In genomic region chr4:10859911-10860581, GRCm38 (mm10) we compare ENCODE assay signal across 8 mouse cellular contexts. TPM values are rescaled to one million over a fixed set of nuclear protein-coding genes. Genes with fewer than 3 reads are reported as not detected.
DNase-seq lines count a peak whose midpoint lies in the region; ATAC-seq lines count a peak whose summit lies in the region.

No protein-coding gene starts in this region.

- H3K4me2 ChIP-seq in heart, embryonic 12.5 days: peak overlapping the region; percentile 46
- H3K4me2 ChIP-seq in midbrain, embryonic 14.5 days (ENCODE audit: low read length): peak overlapping the region; percentile 34

- ATAC-seq in heart, embryonic 12.5 days (ENCODE audit: insufficient number of reproducible peaks, low FRiP score): peak; percentile 66; the same call in 1 of the 2 replicates
- ATAC-seq in midbrain, embryonic 14.5 days (ENCODE audit: low FRiP score, low TSS enrichment): peak; percentile 80
- ATAC-seq in inflammation-experienced regulatory T-cells, adult 6 months: no peak

- 0 out of 2 replicates have a peak overlapping the region, but pooled peaks have one; percentile 16 for H3K9ac ChIP-seq in heart, embryonic 12.5 days
- H3K9ac ChIP-seq in midbrain, embryonic 14.5 days (replicated peaks; ENCODE audit: low read length): no peak overlapping the region

- no peak for DNase-seq in heart, adult 8-10 months (ENCODE audit: low spot score)
- peak; percentile 25 for DNase-seq in 416B (ENCODE audit: low read depth)
- peak; percentile 32 for DNase-seq in embryo, embryonic 10.5 days (ENCODE audit: low spot score)
- DNase-seq in induced T-regulatory cell, adult 2 months (ENCODE audit: low read depth): peak; percentile 12
- peak; percentile 84 for DNase-seq in midbrain, embryonic 14.5 days
- no peak for DNase-seq in urinary bladder, postnatal 4 days (ENCODE audit: low spot score in 2 of 2)

- H3K27me3 ChIP-seq in heart, embryonic 12.5 days (replicated peaks): no peaks in the 10 kb centered on the region
- H3K27me3 ChIP-seq in midbrain, embryonic 14.5 days (ENCODE audit: control insufficient read depth, insufficient read depth, low read length): no peaks in the 10 kb centered on the region

- H3K27ac ChIP-seq in heart, embryonic 12.5 days (ENCODE audit: poor library complexity, severe bottlenecking): no peak overlapping the region
- H3K27ac ChIP-seq in midbrain, embryonic 14.5 days (replicated peaks; ENCODE audit: low read depth, low read length): 0 out of 2 replicates have a peak overlapping the region, but pooled peaks have one; percentile 32

- peak overlapping the region; percentile 13; the same call in 1 of the 2 replicates for H3K4me3 ChIP-seq in heart, embryonic 12.5 days
- peak overlapping the region; percentile 24 for H3K4me3 ChIP-seq in midbrain, embryonic 14.5 days (replicated peaks; ENCODE audit: low read depth, low read length)

- no peaks in the 10 kb centered on the region for H3K36me3 ChIP-seq in heart, embryonic 12.5 days
- no peaks in the 10 kb centered on the region for H3K36me3 ChIP-seq in midbrain, embryonic 14.5 days (ENCODE audit: control insufficient read depth, insufficient read depth, low read length)

- WGBS in heart, embryonic 12.5 days: 38% methylated on average over 9 of the region's 12 CpGs
- WGBS in midbrain, embryonic 14.5 days: 41% methylated on average over 11 of the region's 12 CpGs

- 0 out of 2 replicates have a peak, but pooled peaks cover 3% of the 10 kb centered on the region for H3K9me3 ChIP-seq in heart, embryonic 12.5 days (replicated peaks)
- H3K9me3 ChIP-seq in midbrain, embryonic 14.5 days (ENCODE audit: control insufficient read depth, low read length): no peaks in the 10 kb centered on the region

- no peaks in the 10 kb centered on the region for H3K4me1 ChIP-seq in heart, embryonic 12.5 days (replicated peaks)
- H3K4me1 ChIP-seq in midbrain, embryonic 14.5 days (ENCODE audit: control insufficient read depth, insufficient read depth, low read length): no peaks in the 10 kb centered on the region

RNA-seq across cellular contexts. Expression of gene 2610301B20Rik, which starts 14.3 kb away (rescaled TPM):
- 23.5 and 24.0 TPM in 2 replicates for polyA plus RNA-seq in heart, embryonic 12.5 days (2016; fragmentation: Nextera tagmentation; extraction: Ambion mirVana)
- total RNA-seq in heart, adult 8-10 months (2022): 1 to 10 TPM; 6.1 to 9.5 (median 7.2) TPM
- polyA plus RNA-seq in midbrain, embryonic 14.5 days (2014; fragmentation: Nextera tagmentation; extraction: Ambion mirVana): 48.2 and 53.4 TPM in 2 replicates
- 10 to 100 TPM in 2 of 3 experiments, 1 to 10 TPM in 1; 9.1 to 12.0 (median 11.0) TPM for polyA plus RNA-seq in inflammation-experienced regulatory T-cells, adult 6 months (2017; shearing (Covaris generic))

Comparison
In these comparisons a context has a peak if more than half of its experiments do, and no peak if none do; other contexts are left out.
1. DNase-seq: peak in 416B (single experiment), embryo, embryonic 10.5 days (single experiment), induced T-regulatory cell, adult 2 months (single experiment) and midbrain, embryonic 14.5 days (single experiment); none in heart, adult 8-10 months (single experiment) and urinary bladder, postnatal 4 days (0 of 2).